Mouse (Mus musculus) embryonic facial prominence, embryonic 15.5 days (tissue): Measurements from ENCODE around the gene Gm27021. TPM values are rescaled to one million over a fixed set of nuclear protein-coding genes. Genes with fewer than 3 reads are reported as not detected.

ENCODE experiments used
- ATAC-seq: fragments of 200-750 bp; cut with Nextera tagmentation; 2 replicates; pipeline ENCODE4 v1.8.0; 2017; ENCODE audit warnings: low read depth, moderate TSS enrichment; ENCODE audit not compliant: insufficient number of reproducible peaks, low FRiP score, low TSS enrichment
- H3K27ac ChIP-seq: fragments of 300-500 bp; sonication (generic); replicated peaks from 2 replicates; pipeline ENCODE4 v1.5.1; 2015; ENCODE audit warnings: mild to moderate bottlenecking, inconsistent platforms
- H3K27me3 ChIP-seq: fragments of 300-500 bp; sonication (generic); 2 replicates; pipeline ENCODE4 v1.6.1; 2015; ENCODE audit warnings: inconsistent platforms
- H3K36me3 ChIP-seq: fragments of 300-500 bp; sonication (generic); 2 replicates; pipeline ENCODE4 v1.6.1; 2015; ENCODE audit warnings: mild to moderate bottlenecking, inconsistent platforms
- H3K4me1 ChIP-seq: fragments of 300-500 bp; sonication (generic); 2 replicates; pipeline ENCODE4 v1.6.1; 2015; ENCODE audit warnings: inconsistent platforms
- H3K4me2 ChIP-seq: fragments of 300-500 bp; sonication (generic); replicated peaks from 2 replicates; pipeline ENCODE4 v1.6.1; 2015; ENCODE audit warnings: mild to moderate bottlenecking, inconsistent platforms
- H3K4me3 ChIP-seq: fragments of 300-500 bp; sonication (generic); replicated peaks from 2 replicates; pipeline ENCODE4 v1.5.1; 2015; ENCODE audit warnings: mild to moderate bottlenecking, inconsistent platforms
- H3K9ac ChIP-seq: fragments of 300-500 bp; sonication (generic); 2 replicates; pipeline ENCODE4 v1.6.1; 2015; ENCODE audit warnings: inconsistent platforms
- H3K9me3 ChIP-seq: fragments of 300-500 bp; sonication (generic); replicated peaks from 2 replicates; pipeline ENCODE4 v1.6.1; 2016; ENCODE audit warnings: inconsistent platforms
- WGBS: fragments of 180-500 bp; shearing (Covaris S2); methylation state at CpG from one replicate; pipeline ENCODE4 v1.1.7; 2015; 5-methylcytosine and 5-hydroxymethylcytosine counted together
- polyA plus RNA-seq: library from polyadenylated mRNA; unstranded; fragments of >200 nt; fragmentation: Nextera tagmentation; extraction: Ambion mirVana; gene quantifications from 2 replicates; pipeline ENCODE4 v1.2.1, GENCODE M21; 2015

Gene Gm27021
- polyA plus RNA-seq, 1 experiment from 2014 or later = 6.2 TPM

GRCm38 (mm10) chr8:120634329-120634839 lies 33.5 kb downstream of the Gm27021 start:
- H3K9ac ChIP-seq = peak overlapping the region; percentile 24
- H3K27ac ChIP-seq = no peak overlapping the region
- no peaks in the 10 kb centered on the region for H3K36me3 ChIP-seq
- H3K4me3 ChIP-seq = peak overlapping the region; percentile 66
- under 1% methylated on average over 40 of the region's 42 CpGs for WGBS
- peaks cover 36% of the 10 kb centered on the region for H3K4me1 ChIP-seq
- no peaks in the 10 kb centered on the region for H3K27me3 ChIP-seq
- peak overlapping the region; percentile 99 for H3K4me2 ChIP-seq
- no peaks in the 10 kb centered on the region for H3K9me3 ChIP-seq
- peak; percentile 63 for ATAC-seq

GRCm38 (mm10) chr8:120633665-120634271 lies 34.1 kb downstream of the Gm27021 start:
- Histone ChIP-seq H3K4me2 (peak overlapping the region; percentile 99), H3K4me3 (peak overlapping the region; percentile 66), H3K9ac (peak overlapping the region; percentile 24), H3K27ac (no peak overlapping the region), H3K27me3 (no peaks in the 10 kb centered on the region), H3K9me3 (no peaks in the 10 kb centered on the region), H3K4me1 (peaks cover 36% of the 10 kb centered on the region), H3K36me3 (no peaks in the 10 kb centered on the region)
- WGBS = 1% methylated on average over 44 of the region's 44 CpGs
- ATAC-seq = peak; percentile 20; the same call in 1 of the 2 replicates

GRCm38 (mm10) chr8:120632969-120633664 lies 34.8 kb downstream of the Gm27021 start:
- Histone ChIP-seq H3K27me3 (no peaks in the 10 kb centered on the region), H3K4me1 (peaks cover 36% of the 10 kb centered on the region), H3K4me3 (peak overlapping the region; percentile 66), H3K4me2 (peak overlapping the region; percentile 99), H3K9me3 (no peaks in the 10 kb centered on the region), H3K36me3 (no peaks in the 10 kb centered on the region), H3K9ac (0 out of 2 replicates have a peak overlapping the region, but pooled peaks have one; percentile 24), H3K27ac (no peak overlapping the region)
- 28% methylated on average over 17 of the region's 17 CpGs for whole genome bisulfite sequencing
- ATAC-seq = no peak

GRCm38 (mm10) chr8:120631441-120632375 lies 36.2 kb downstream of the Gm27021 start:
- Histone ChIP-seq H3K4me3 (no peak overlapping the region), H3K4me1 (peaks cover 36% of the 10 kb centered on the region), H3K27ac (peak overlapping the region; percentile 51; the same call in 1 of the 2 replicates), H3K27me3 (no peaks in the 10 kb centered on the region), H3K36me3 (no peaks in the 10 kb centered on the region), H3K9me3 (no peaks in the 10 kb centered on the region), H3K4me2 (no peak overlapping the region), H3K9ac (no peak overlapping the region)
- ATAC-seq = 0 out of 2 replicates have a peak, but pooled peaks have one; percentile 21
- 62% methylated on average over 21 of the region's 21 CpGs for WGBS

GRCm38 (mm10) chr8:120630848-120631247 lies 37.0 kb downstream of the Gm27021 start:
- no peak overlapping the region for H3K27ac ChIP-seq
- 50% methylated on average over 6 of the region's 6 CpGs for WGBS
- no peak overlapping the region for H3K9ac ChIP-seq
- H3K4me1 ChIP-seq = peaks cover 36% of the 10 kb centered on the region
- H3K4me3 ChIP-seq = no peak overlapping the region
- no peaks in the 10 kb centered on the region for H3K9me3 ChIP-seq
- ATAC-seq = no peak
- H3K4me2 ChIP-seq = no peak overlapping the region
- no peaks in the 10 kb centered on the region for H3K27me3 ChIP-seq
- no peaks in the 10 kb centered on the region for H3K36me3 ChIP-seq

- Histone ChIP-seq H3K9me3 (no peaks in the 10 kb centered on the region), H3K4me2 (no peak overlapping the region), H3K9ac (no peak overlapping the region), H3K4me1 (peaks cover 36% of the 10 kb centered on the region), H3K27me3 (no peaks in the 10 kb centered on the region), H3K27ac (no peak overlapping the region), H3K4me3 (no peak overlapping the region), H3K36me3 (no peaks in the 10 kb centered on the region)
- no peak for ATAC-seq
- WGBS = 43% methylated on average over 5 of the region's 5 CpGs
These were observed 37.8 kb downstream of the Gm27021 start for GRCm38 (mm10) chr8:120630031-120630430.

GRCm38 (mm10) chr8:120627298-120627697 lies 40.6 kb downstream of the Gm27021 start:
- no peak overlapping the region for H3K4me2 ChIP-seq
- no peaks in the 10 kb centered on the region for H3K36me3 ChIP-seq
- H3K4me3 ChIP-seq = no peak overlapping the region
- H3K9me3 ChIP-seq = no peaks in the 10 kb centered on the region
- no peaks in the 10 kb centered on the region for H3K27me3 ChIP-seq
- ATAC-seq = no peak
- H3K9ac ChIP-seq = no peak overlapping the region
- peaks cover 12% of the 10 kb centered on the region for H3K4me1 ChIP-seq
- WGBS = 82% methylated on average over 5 of the region's 5 CpGs
- no peak overlapping the region for H3K27ac ChIP-seq

GRCm38 (mm10) chr8:120626461-120626860 lies 41.4 kb downstream of the Gm27021 start:
- WGBS = 59% methylated on average over 11 of the region's 11 CpGs

GRCm38 (mm10) chr8:120623608-120624007 lies 44.3 kb downstream of the Gm27021 start:
- Histone ChIP-seq H3K9me3 (no peaks in the 10 kb centered on the region), H3K27me3 (no peaks in the 10 kb centered on the region), H3K4me3 (no peak overlapping the region), H3K4me2 (no peak overlapping the region), H3K27ac (no peak overlapping the region), H3K4me1 (no peaks in the 10 kb centered on the region), H3K9ac (no peak overlapping the region), H3K36me3 (no peaks in the 10 kb centered on the region)
- 36% methylated on average over 2 of the region's 2 CpGs for WGBS
- no peak for ATAC-seq

More at GRCm38 (mm10) chr8:120626461-120626860, 41.4 kb downstream of the Gm27021 start:
- no peaks in the 10 kb centered on the region for H3K9me3 ChIP-seq
- no peak overlapping the region for H3K27ac ChIP-seq
- no peaks in the 10 kb centered on the region for H3K36me3 ChIP-seq
- H3K27me3 ChIP-seq = no peaks in the 10 kb centered on the region
- H3K4me3 ChIP-seq = no peak overlapping the region
- no peak overlapping the region for H3K9ac ChIP-seq
- peaks cover 4% of the 10 kb centered on the region for H3K4me1 ChIP-seq
- no peak for ATAC-seq
- no peak overlapping the region for H3K4me2 ChIP-seq

- Histone ChIP-seq H3K27me3 (no peaks in the 10 kb centered on the region), H3K4me2 (no peak overlapping the region), H3K4me1 (peaks cover 10% of the 10 kb centered on the region; the same call in 1 of the 2 replicates), H3K9ac (no peak overlapping the region), H3K4me3 (no peak overlapping the region), H3K36me3 (no peaks in the 10 kb centered on the region), H3K27ac (no peak overlapping the region), H3K9me3 (no peaks in the 10 kb centered on the region)
- 70% methylated on average over 14 of the region's 14 CpGs for WGBS
- ATAC-seq = no peak
These were observed 45.7 kb downstream of the Gm27021 start for GRCm38 (mm10) chr8:120622161-120622560.

- H3K27ac ChIP-seq = no peak overlapping the region
- no peak for ATAC-seq
- H3K36me3 ChIP-seq = no peaks in the 10 kb centered on the region
- 57% methylated on average over 7 of the region's 7 CpGs for WGBS
- no peak overlapping the region for H3K4me2 ChIP-seq
- no peaks in the 10 kb centered on the region for H3K9me3 ChIP-seq
- no peak overlapping the region for H3K4me3 ChIP-seq
- no peaks in the 10 kb centered on the region for H3K27me3 ChIP-seq
- peaks cover 17% of the 10 kb centered on the region; the same call in 1 of the 2 replicates for H3K4me1 ChIP-seq
- H3K9ac ChIP-seq = no peak overlapping the region
These were observed 47.4 kb downstream of the Gm27021 start for GRCm38 (mm10) chr8:120620441-120620840.
